Comparison of ENCODE assay signal across 26 mouse cellular contexts in genomic region chr5:109950281-109950680, GRCm38 (mm10). TPM values are rescaled to one million over a fixed set of nuclear protein-coding genes. Genes with fewer than 3 reads are reported as not detected.
A peak's percentile ranks its signal among the peaks of the same experiment; 100 is the strongest.
DNase-seq lines count a peak whose midpoint lies in the region; TF ChIP-seq lines count a peak whose summit lies in the region.
"Had no signal": no experiment of that assay in that cellular context is flagged by ENCODE, and none has a peak within 500 bp of the region (broad histone marks: within the 10 kb centered on the region; RNA-seq: fewer than 3 reads in every experiment).

No protein-coding gene starts in this region.

- H3K27me3 ChIP-seq in ES-Bruce4 (ENCODE audit: control insufficient read depth, insufficient read depth, low read length, poor library complexity, severe bottlenecking): no peaks in the 10 kb centered on the region
- H3K27me3 ChIP-seq: CH12.LX, Patski had no signal

- H3K4me1 ChIP-seq in ES-Bruce4 (ENCODE audit: control insufficient read depth, insufficient read depth, low read length): peaks cover 3% of the 10 kb centered on the region

- H3K9ac ChIP-seq in ES-Bruce4 (ENCODE audit: low read depth, poor library complexity, severe bottlenecking): no peak overlapping the region

- intact Hi-C loops in heart, postnatal 14 days (cut with DNase I): no loop called here

- no peak for TF ChIP-seq CTCF in ES-Bruce4 (IDR thresholded peaks at IDR 0.05; ENCODE audit: low read depth, low read length)

- 0 out of 2 replicates have a peak, but pooled peaks have one; percentile 25 for TF ChIP-seq EP300 in ES-Bruce4 (IDR thresholded peaks at IDR 0.05; ENCODE audit: insufficient read depth, low read depth, low read length)

- peak; percentile 42 for DNase-seq in ES-CJ7 (ENCODE audit: low read depth, low spot score)
- DNase-seq in R1 (ENCODE audit: low read depth, low spot score): peak; percentile 71
- DNase-seq in ZHBTc4 (ENCODE audit: low read depth, low spot score): peak; percentile 54
- no peak for DNase-seq in heart, postnatal 14 days
- DNase-seq in adrenal gland, adult 18-20 months (ENCODE audit: low spot score in 2 of 2): no peak
- no peak for DNase-seq in T-cell, adult 2 months (ENCODE audit: low spot score)
- DNase-seq in embryo, embryonic 10 days (ENCODE audit: low spot score): no peak
- DNase-seq: adrenal gland, adult 2 months; adrenal gland, adult 8-10 months; adrenal gland, postnatal 10 days; adrenal gland, postnatal 14 days; adrenal gland, postnatal 25 days; adrenal gland, postnatal 36 days; B cell, adult 2 months; cerebellum, adult 11 months; cerebellum, adult 11-12 months; cerebellum, adult 18-20 months; cerebellum, adult 2 months; cerebellum, adult 8-10 months; cerebellum, adult 9-10 months; cerebellum, adult 9-11 months; cerebellum, postnatal 10 days had no signal

- peaks cover 7% of the 10 kb centered on the region for H3K9me3 ChIP-seq in ES-Bruce4 (replicated peaks; ENCODE audit: control insufficient read depth, insufficient read depth, low read length, poor library complexity, severe bottlenecking)

- H3K4me3 ChIP-seq in ES-Bruce4 (ENCODE audit: low read depth, low read length): no peak overlapping the region

- no peak for TF ChIP-seq POLR2A in ES-Bruce4 (IDR thresholded peaks at IDR 0.05; ENCODE audit: insufficient read depth, low read length)

- H3K27ac ChIP-seq in ES-Bruce4 (ENCODE audit: insufficient read depth, low read length): no peak overlapping the region

- no peaks in the 10 kb centered on the region for H3K36me3 ChIP-seq in ES-Bruce4 (ENCODE audit: control insufficient read depth, insufficient read depth, low read length, poor library complexity, severe bottlenecking)
- H3K36me3 ChIP-seq: G1E had no signal

RNA-seq across cellular contexts. Expression of gene Gm15446, which starts 27.1 kb away (rescaled TPM):
- 35.0 and 53.8 TPM in 2 replicates for polyA plus RNA-seq in ES-Bruce4 (2011; ENCODE audit: insufficient read depth, insufficient read length, low read depth, missing spikeins)
- 1 to 10 TPM; 3.9 to 7.5 TPM for total RNA-seq in heart, postnatal 14 days (2021)
- total RNA-seq in adrenal gland, adult 18-20 months (2021): 10 to 100 TPM in 1 of 2 experiments, 1 to 10 TPM in 1; 8.5 to 11.7 TPM

RNA-seq across cellular contexts. Expression of gene Zfp932, which starts 46.0 kb away (rescaled TPM):
- 40.2 and 54.1 TPM in 2 replicates for polyA plus RNA-seq in ES-Bruce4 (2011; ENCODE audit: insufficient read depth, insufficient read length, low read depth, missing spikeins)
- total RNA-seq in heart, postnatal 14 days (2021): 1 to 10 TPM; 5.8 to 6.4 TPM
- 10 to 100 TPM; 19.0 to 19.9 TPM for total RNA-seq in adrenal gland, adult 18-20 months (2021)

Comparison
In these comparisons a context has a peak if more than half of its experiments do, and no peak if none do; other contexts are left out.
1. DNase-seq: peak in ES-CJ7 (single experiment), R1 (single experiment) and ZHBTc4 (single experiment); none in heart, postnatal 14 days (0 of 2), adrenal gland, adult 18-20 months (0 of 2), T-cell, adult 2 months (single experiment) and embryo, embryonic 10 days (single experiment).